Mouse (Mus musculus): Measurements from ENCODE around the gene Slc25a13. TPM values are rescaled to one million over a fixed set of nuclear protein-coding genes. Genes with fewer than 3 reads are reported as not detected.

Gene Slc25a13
- polyA plus RNA-seq, 1 experiment from 2014 or later: 58.7 TPM

- no peak for ATAC-seq (ENCODE audit: low read depth)
- H3K4me3 ChIP-seq (ENCODE audit: low read depth, low read length): no peak overlapping the region
Observed at GRCm38 (mm10) chr6:6125620-6126019, 91.4 kb downstream of the Slc25a13 start.

DNA sequence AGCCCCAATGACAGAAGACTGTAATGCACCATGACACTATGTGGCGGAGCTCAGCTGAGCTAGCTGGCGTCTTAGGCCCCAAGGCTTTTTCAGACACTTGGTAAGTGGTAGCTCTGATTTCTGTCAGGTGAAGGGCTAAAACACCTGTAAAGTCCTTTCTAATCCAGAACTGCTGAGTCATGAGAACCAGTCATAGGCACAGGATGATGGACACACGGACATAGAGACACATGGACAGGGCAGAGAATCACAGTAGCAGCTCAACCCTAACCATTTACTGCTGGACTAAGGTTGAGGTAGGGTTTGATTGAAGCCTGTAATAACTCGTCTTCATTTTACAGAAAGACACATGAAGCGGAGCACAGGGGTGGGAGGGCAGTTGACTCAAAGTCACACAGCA is 95.1 kb downstream of the Slc25a13 start:
- no peaks in the 10 kb centered on the region for H3K9me3 ChIP-seq (replicated peaks; ENCODE audit: control insufficient read depth, low read length)
- H3K4me3 ChIP-seq (ENCODE audit: low read depth, low read length): no peak overlapping the region
- no peak overlapping the region for H3K27ac ChIP-seq (ENCODE audit: low read length)
- no peak overlapping the region for H3K4me2 ChIP-seq (ENCODE audit: low read depth, low read length)
- H3K9ac ChIP-seq (ENCODE audit: low read depth, low read length): no peak overlapping the region
- no peak for ATAC-seq (ENCODE audit: low read depth)
- H3K27me3 ChIP-seq (ENCODE audit: control insufficient read depth, insufficient read depth, low read depth, low read length): no peaks in the 10 kb centered on the region
- WGBS (ENCODE audit: insufficient replicate concordance): 80% methylated on average over 5 of the region's 5 CpGs
- H3K4me1 ChIP-seq (ENCODE audit: control insufficient read depth, low read depth, low read length): no peaks in the 10 kb centered on the region
- no peaks in the 10 kb centered on the region for H3K36me3 ChIP-seq (ENCODE audit: control insufficient read depth, insufficient read depth)

More at GRCm38 (mm10) chr6:6125620-6126019, 91.4 kb downstream of the Slc25a13 start:
- Histone ChIP-seq H3K9ac (ENCODE audit: low read depth, low read length) (no peak overlapping the region), H3K27ac (ENCODE audit: low read length) (no peak overlapping the region), H3K36me3 (ENCODE audit: control insufficient read depth, insufficient read depth) (peaks cover 2% of the 10 kb centered on the region; the same call in 1 of the 2 replicates), H3K4me1 (ENCODE audit: control insufficient read depth, low read depth, low read length) (no peaks in the 10 kb centered on the region), H3K27me3 (ENCODE audit: control insufficient read depth, insufficient read depth, low read depth, low read length) (no peaks in the 10 kb centered on the region), H3K9me3 (replicated peaks; ENCODE audit: control insufficient read depth, low read length) (no peaks in the 10 kb centered on the region), H3K4me2 (ENCODE audit: low read depth, low read length) (no peak overlapping the region)
- WGBS (ENCODE audit: insufficient replicate concordance): 79% methylated on average over 3 of the region's 3 CpGs

GRCm38 (mm10) chr6:6120841-6121240 is 96.1 kb downstream of the Slc25a13 start:
- WGBS (ENCODE audit: insufficient replicate concordance): 65% methylated on average over 4 of the region's 4 CpGs
- ATAC-seq (ENCODE audit: low read depth): no peak
- H3K9me3 ChIP-seq (replicated peaks; ENCODE audit: control insufficient read depth, low read length): no peaks in the 10 kb centered on the region
- H3K4me3 ChIP-seq (ENCODE audit: low read depth, low read length): no peak overlapping the region
- H3K27ac ChIP-seq (ENCODE audit: low read length): no peak overlapping the region
- H3K27me3 ChIP-seq (ENCODE audit: control insufficient read depth, insufficient read depth, low read depth, low read length): no peaks in the 10 kb centered on the region
- H3K4me2 ChIP-seq (ENCODE audit: low read depth, low read length): no peak overlapping the region
- no peak overlapping the region for H3K9ac ChIP-seq (ENCODE audit: low read depth, low read length)
- no peaks in the 10 kb centered on the region for H3K36me3 ChIP-seq (ENCODE audit: control insufficient read depth, insufficient read depth)
- H3K4me1 ChIP-seq (ENCODE audit: control insufficient read depth, low read depth, low read length): no peaks in the 10 kb centered on the region

GRCm38 (mm10) chr6:6115771-6116170 is 101.2 kb downstream of the Slc25a13 start:
- no peaks in the 10 kb centered on the region for H3K9me3 ChIP-seq (replicated peaks; ENCODE audit: control insufficient read depth, low read length)
- peaks cover 2% of the 10 kb centered on the region; the same call in 1 of the 2 replicates for H3K36me3 ChIP-seq (ENCODE audit: control insufficient read depth, insufficient read depth)
- H3K4me1 ChIP-seq (ENCODE audit: control insufficient read depth, low read depth, low read length): no peaks in the 10 kb centered on the region
- no peak overlapping the region for H3K9ac ChIP-seq (ENCODE audit: low read depth, low read length)
- 81% methylated on average over 8 of the region's 8 CpGs for WGBS (ENCODE audit: insufficient replicate concordance)
- H3K4me3 ChIP-seq (ENCODE audit: low read depth, low read length): no peak overlapping the region
- no peak overlapping the region for H3K4me2 ChIP-seq (ENCODE audit: low read depth, low read length)
- no peak for ATAC-seq (ENCODE audit: low read depth)
- no peak overlapping the region for H3K27ac ChIP-seq (ENCODE audit: low read length)
- no peaks in the 10 kb centered on the region for H3K27me3 ChIP-seq (ENCODE audit: control insufficient read depth, insufficient read depth, low read depth, low read length)

DNA sequence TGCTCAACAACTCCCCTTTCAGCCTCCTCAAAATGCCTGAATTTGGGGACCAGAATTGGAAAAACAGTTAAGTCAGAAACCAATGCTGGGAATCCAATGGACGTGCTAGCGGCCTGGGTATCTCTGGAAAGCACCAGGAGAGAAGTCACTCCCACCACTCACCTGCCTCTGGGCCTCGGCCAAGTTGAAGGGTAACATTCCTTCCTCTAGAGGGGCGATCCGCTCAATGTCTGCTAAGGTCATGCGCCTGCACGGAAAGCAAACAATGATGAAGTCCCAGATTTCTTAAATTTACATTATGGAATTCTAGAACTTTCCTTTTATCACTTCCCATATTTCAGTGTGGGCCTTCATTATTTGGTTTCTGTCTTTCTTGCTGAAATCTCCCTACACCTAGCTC is 103.2 kb downstream of the Slc25a13 start:
- Histone ChIP-seq H3K4me2 (ENCODE audit: low read depth, low read length) (no peak overlapping the region), H3K4me3 (ENCODE audit: low read depth, low read length) (no peak overlapping the region), H3K9me3 (replicated peaks; ENCODE audit: control insufficient read depth, low read length) (no peaks in the 10 kb centered on the region), H3K27ac (ENCODE audit: low read length) (no peak overlapping the region), H3K4me1 (ENCODE audit: control insufficient read depth, low read depth, low read length) (no peaks in the 10 kb centered on the region), H3K9ac (ENCODE audit: low read depth, low read length) (no peak overlapping the region), H3K27me3 (ENCODE audit: control insufficient read depth, insufficient read depth, low read depth, low read length) (no peaks in the 10 kb centered on the region), H3K36me3 (ENCODE audit: control insufficient read depth, insufficient read depth) (peaks cover 2% of the 10 kb centered on the region; the same call in 1 of the 2 replicates)
- WGBS (ENCODE audit: insufficient replicate concordance): 76% methylated on average over 7 of the region's 7 CpGs
- ATAC-seq (ENCODE audit: low read depth): no peak

DNA sequence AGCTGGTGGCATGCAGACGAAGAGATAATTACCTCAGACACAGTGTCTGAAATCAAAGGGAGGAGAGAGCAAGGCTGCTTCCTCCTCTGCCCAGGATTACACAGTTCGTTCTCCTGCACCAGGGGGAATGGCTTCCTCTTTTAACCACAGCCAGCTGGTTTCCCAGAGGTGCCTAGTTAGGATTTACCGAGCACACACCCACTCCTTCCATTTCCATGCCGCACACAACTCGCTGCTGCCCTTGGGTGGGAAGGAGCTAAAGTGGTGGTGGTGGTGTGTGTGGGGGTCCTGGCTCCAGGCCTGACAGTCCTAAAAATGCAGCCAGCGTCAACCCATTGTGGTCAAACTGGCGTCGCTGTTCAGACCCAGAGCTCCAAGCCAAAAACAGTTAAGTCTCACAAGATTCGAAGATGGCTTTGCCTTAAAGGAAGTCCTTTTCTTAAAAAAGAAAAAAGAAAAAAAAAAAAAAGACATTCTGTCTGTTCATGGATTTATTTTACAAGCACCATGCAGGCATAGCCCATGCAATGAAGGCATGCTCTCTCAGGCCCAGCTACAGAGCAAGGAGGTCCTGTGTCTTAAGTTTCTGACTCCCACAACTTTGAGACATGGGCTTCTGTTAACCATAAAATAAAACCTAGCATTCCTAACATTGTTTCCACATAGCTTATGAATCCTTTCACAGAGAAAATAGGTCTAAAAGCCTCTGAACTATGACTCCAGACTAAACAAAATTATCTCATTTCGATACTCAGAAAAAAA is 104.0 kb downstream of the Slc25a13 start:
- Histone ChIP-seq H3K36me3 (ENCODE audit: control insufficient read depth, insufficient read depth) (peaks cover 2% of the 10 kb centered on the region; the same call in 1 of the 2 replicates), H3K9me3 (replicated peaks; ENCODE audit: control insufficient read depth, low read length) (no peaks in the 10 kb centered on the region), H3K4me3 (ENCODE audit: low read depth, low read length) (no peak overlapping the region), H3K4me1 (ENCODE audit: control insufficient read depth, low read depth, low read length) (no peaks in the 10 kb centered on the region), H3K9ac (ENCODE audit: low read depth, low read length) (no peak overlapping the region), H3K27ac (ENCODE audit: low read length) (no peak overlapping the region), H3K4me2 (ENCODE audit: low read depth, low read length) (no peak overlapping the region), H3K27me3 (ENCODE audit: control insufficient read depth, insufficient read depth, low read depth, low read length) (no peaks in the 10 kb centered on the region)
- WGBS (ENCODE audit: insufficient replicate concordance): 62% methylated on average over 10 of the region's 10 CpGs
- no peak for ATAC-seq (ENCODE audit: low read depth)

DNA sequence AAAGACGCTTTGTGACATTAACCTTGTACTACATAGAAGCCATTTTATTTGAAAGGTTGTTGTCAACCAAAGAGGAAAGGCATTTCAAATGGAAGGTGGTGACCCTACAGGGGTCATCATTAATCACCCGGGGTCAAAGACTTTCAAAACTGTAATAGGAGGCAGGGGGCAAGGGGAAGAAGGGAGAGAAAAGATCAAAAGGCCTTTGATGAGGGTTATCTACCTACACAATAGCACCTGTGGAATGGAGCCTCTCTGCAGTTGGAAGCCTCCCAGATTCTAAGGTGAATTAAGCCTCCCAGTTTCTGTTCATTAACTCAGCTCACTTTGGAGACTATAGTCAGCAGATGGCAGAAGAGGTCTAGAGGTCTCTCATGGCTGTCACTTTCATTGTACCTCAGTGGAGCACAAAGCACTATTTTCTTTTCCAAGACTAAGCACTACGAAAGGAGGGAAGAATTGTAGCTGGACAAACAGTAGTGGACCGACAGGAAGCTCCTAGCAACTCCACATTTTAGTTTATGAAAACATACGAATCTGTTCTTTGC is 109.5 kb downstream of the Slc25a13 start:
- Histone ChIP-seq H3K9ac (ENCODE audit: low read depth, low read length) (no peak overlapping the region), H3K4me3 (ENCODE audit: low read depth, low read length) (no peak overlapping the region), H3K27ac (ENCODE audit: low read length) (no peak overlapping the region), H3K36me3 (ENCODE audit: control insufficient read depth, insufficient read depth) (no peaks in the 10 kb centered on the region), H3K9me3 (replicated peaks; ENCODE audit: control insufficient read depth, low read length) (no peaks in the 10 kb centered on the region), H3K4me2 (ENCODE audit: low read depth, low read length) (no peak overlapping the region), H3K27me3 (ENCODE audit: control insufficient read depth, insufficient read depth, low read depth, low read length) (no peaks in the 10 kb centered on the region), H3K4me1 (ENCODE audit: control insufficient read depth, low read depth, low read length) (no peaks in the 10 kb centered on the region; the same call in 1 of the 2 replicates)
- WGBS (ENCODE audit: insufficient replicate concordance): 52% methylated on average over 5 of the region's 5 CpGs
- no peak for ATAC-seq (ENCODE audit: low read depth)

DNA sequence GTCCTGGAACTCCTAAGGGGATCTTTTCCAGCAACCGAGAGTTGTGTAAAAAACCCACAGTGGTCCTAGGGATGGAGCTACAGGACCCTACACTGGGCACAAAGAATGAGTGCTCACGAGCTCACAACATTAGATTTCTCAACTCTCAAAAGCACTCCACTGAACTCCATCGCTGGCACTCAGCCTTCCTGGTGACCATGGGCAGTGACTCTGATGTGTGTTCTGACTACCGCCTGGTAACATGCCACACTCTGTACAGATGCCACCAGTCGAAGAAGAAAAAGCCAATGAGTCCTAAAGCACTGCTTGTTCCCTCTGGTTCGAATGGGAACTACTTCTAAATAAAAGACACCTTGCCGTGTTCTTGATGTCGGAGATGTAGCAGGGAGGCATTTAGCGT is 111.4 kb downstream of the Slc25a13 start:
- no peaks in the 10 kb centered on the region; the same call in 1 of the 2 replicates for H3K4me1 ChIP-seq (ENCODE audit: control insufficient read depth, low read depth, low read length)
- no peak overlapping the region for H3K4me3 ChIP-seq (ENCODE audit: low read depth, low read length)
- WGBS (ENCODE audit: insufficient replicate concordance): 77% methylated on average over 9 of the region's 9 CpGs
- H3K27me3 ChIP-seq (ENCODE audit: control insufficient read depth, insufficient read depth, low read depth, low read length): no peaks in the 10 kb centered on the region
- no peak for ATAC-seq (ENCODE audit: low read depth)
- H3K9me3 ChIP-seq (replicated peaks; ENCODE audit: control insufficient read depth, low read length): no peaks in the 10 kb centered on the region
- H3K27ac ChIP-seq (ENCODE audit: low read length): no peak overlapping the region
- no peaks in the 10 kb centered on the region for H3K36me3 ChIP-seq (ENCODE audit: control insufficient read depth, insufficient read depth)
- H3K9ac ChIP-seq (ENCODE audit: low read depth, low read length): no peak overlapping the region
- no peak overlapping the region for H3K4me2 ChIP-seq (ENCODE audit: low read depth, low read length)

GRCm38 (mm10) chr6:6103469-6103868 is 113.5 kb downstream of the Slc25a13 start:
- H3K36me3 ChIP-seq (ENCODE audit: control insufficient read depth, insufficient read depth): no peaks in the 10 kb centered on the region; the same call in 1 of the 2 replicates
- 86% methylated on average over 2 of the region's 2 CpGs for WGBS (ENCODE audit: insufficient replicate concordance)
- no peaks in the 10 kb centered on the region; the same call in 1 of the 2 replicates for H3K4me1 ChIP-seq (ENCODE audit: control insufficient read depth, low read depth, low read length)
- no peaks in the 10 kb centered on the region for H3K9me3 ChIP-seq (replicated peaks; ENCODE audit: control insufficient read depth, low read length)
- no peak overlapping the region for H3K9ac ChIP-seq (ENCODE audit: low read depth, low read length)
- H3K27me3 ChIP-seq (ENCODE audit: control insufficient read depth, insufficient read depth, low read depth, low read length): no peaks in the 10 kb centered on the region
- no peak overlapping the region for H3K4me3 ChIP-seq (ENCODE audit: low read depth, low read length)
- no peak overlapping the region for H3K4me2 ChIP-seq (ENCODE audit: low read depth, low read length)
- no peak for ATAC-seq (ENCODE audit: low read depth)
- H3K27ac ChIP-seq (ENCODE audit: low read length): no peak overlapping the region
